Mouse (Mus musculus) limb, embryonic 12.5 days (tissue): ENCODE measurements at regions not wholly inside any gene's neighbourhood (a gene's known extent, or its start where the extent isn't known, plus 50 kb on each side); places are given as distances from the start of the nearest gene placed in this dataset.

Experiments
- ATAC-seq: fragments of 200-750 bp; cut with Nextera tagmentation; 2 replicates; pipeline ENCODE4 v1.8.0; 2017; ENCODE audit warnings: low read depth, moderate TSS enrichment; ENCODE audit not compliant: insufficient number of reproducible peaks, insufficient read depth, low FRiP score, low TSS enrichment
- H3K27ac ChIP-seq: fragments of 300-500 bp; sonication (generic); 2 replicates; pipeline ENCODE4 v1.5.1; 2016; ENCODE audit warnings: mild to moderate bottlenecking, moderate library complexity
- H3K27me3 ChIP-seq: fragments of 300-500 bp; sonication (generic); 2 replicates; pipeline ENCODE4 v1.6.1; 2016; ENCODE audit warnings: mild to moderate bottlenecking, moderate library complexity
- H3K36me3 ChIP-seq: fragments of 300-500 bp; sonication (generic); 2 replicates; pipeline ENCODE4 v1.6.1; 2016; ENCODE audit warnings: mild to moderate bottlenecking, moderate library complexity
- H3K4me1 ChIP-seq: fragments of 300-500 bp; sonication (generic); replicated peaks from 2 replicates; pipeline ENCODE4 v1.6.1; 2016
- H3K4me2 ChIP-seq: fragments of 300-500 bp; sonication (generic); 2 replicates; pipeline ENCODE4 v1.6.1; 2016; ENCODE audit warnings: mild to moderate bottlenecking, moderate library complexity
- H3K4me3 ChIP-seq: fragments of 300-500 bp; sonication (generic); replicated peaks from 2 replicates; pipeline ENCODE4 v1.5.1; 2016; ENCODE audit warnings: mild to moderate bottlenecking
- H3K9ac ChIP-seq: fragments of 300-500 bp; sonication (generic); replicated peaks from 2 replicates; pipeline ENCODE4 v1.6.1; 2016; ENCODE audit warnings: mild to moderate bottlenecking, moderate library complexity
- H3K9me3 ChIP-seq: fragments of 300-500 bp; sonication (generic); 2 replicates; pipeline ENCODE4 v1.6.1; 2016; ENCODE audit warnings: mild to moderate bottlenecking, moderate library complexity
- WGBS: fragments of 180-500 bp; shearing (Covaris S2); methylation state at CpG from one replicate; pipeline ENCODE4 v1.1.7; 2016; 5-methylcytosine and 5-hydroxymethylcytosine counted together

GRCm38 (mm10) chr9:52271345-52272116, 103.2 kb upstream of the Zc3h12c start:
- Histone ChIP-seq H3K4me2 (no peak overlapping the region), H3K4me3 (no peak overlapping the region), H3K4me1 (no peaks in the 10 kb centered on the region), H3K9ac (no peak overlapping the region), H3K27me3 (no peaks in the 10 kb centered on the region), H3K9me3 (no peaks in the 10 kb centered on the region), H3K27ac (no peak overlapping the region), H3K36me3 (no peaks in the 10 kb centered on the region)
- no peak for ATAC-seq
- 89% methylated on average over 7 of the region's 7 CpGs for WGBS

DNA sequence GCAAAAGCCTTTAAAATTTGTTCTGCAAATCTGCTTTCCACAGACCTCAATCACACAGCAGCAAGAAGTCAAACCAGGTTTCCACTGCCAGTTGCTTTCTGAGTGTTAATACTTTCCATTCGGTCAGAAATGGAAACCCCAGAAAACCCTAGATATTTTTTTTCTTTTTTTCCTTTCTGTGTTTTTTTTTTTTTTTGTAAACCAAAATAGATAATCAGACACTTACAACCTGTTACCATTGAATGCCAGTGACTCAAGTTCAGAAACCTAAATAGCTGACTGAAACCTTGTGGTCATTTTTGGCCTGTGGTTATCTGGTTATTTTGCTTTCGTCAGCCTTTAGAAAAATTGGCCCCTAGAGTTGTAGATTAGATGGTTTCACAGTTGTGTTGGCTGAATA, 93.2 kb upstream of the Zc3h12c start:
- Histone ChIP-seq H3K4me2 (no peak overlapping the region), H3K9ac (no peak overlapping the region), H3K4me3 (no peak overlapping the region), H3K27me3 (no peaks in the 10 kb centered on the region), H3K36me3 (no peaks in the 10 kb centered on the region), H3K4me1 (no peaks in the 10 kb centered on the region), H3K27ac (no peak overlapping the region), H3K9me3 (no peaks in the 10 kb centered on the region)
- WGBS, result 93% methylated on average over 2 of the region's 2 CpGs
- no peak for ATAC-seq

GRCm38 (mm10) chr9:52259459-52259858, 91.1 kb upstream of the Zc3h12c start:
- H3K27me3 ChIP-seq, result no peaks in the 10 kb centered on the region
- no peak overlapping the region for H3K27ac ChIP-seq
- ATAC-seq, result no peak
- H3K9ac ChIP-seq, result no peak overlapping the region
- 63% methylated on average over 9 of the region's 9 CpGs for WGBS
- no peak overlapping the region for H3K4me3 ChIP-seq
- no peaks in the 10 kb centered on the region for H3K36me3 ChIP-seq
- H3K4me1 ChIP-seq, result no peaks in the 10 kb centered on the region
- H3K9me3 ChIP-seq, result no peaks in the 10 kb centered on the region
- H3K4me2 ChIP-seq, result no peak overlapping the region

- H3K36me3 ChIP-seq, result no peaks in the 10 kb centered on the region
- ATAC-seq, result no peak
- H3K27ac ChIP-seq, result no peak overlapping the region
- H3K4me3 ChIP-seq, result no peak overlapping the region
- H3K27me3 ChIP-seq, result no peaks in the 10 kb centered on the region
- H3K9ac ChIP-seq, result no peak overlapping the region
- H3K4me2 ChIP-seq, result no peak overlapping the region
- no peaks in the 10 kb centered on the region for H3K4me1 ChIP-seq
- H3K9me3 ChIP-seq, result no peaks in the 10 kb centered on the region
- 76% methylated on average over 4 of the region's 4 CpGs for WGBS
Measured at GRCm38 (mm10) chr9:52255692-52256091, 87.3 kb upstream of the Zc3h12c start.

DNA sequence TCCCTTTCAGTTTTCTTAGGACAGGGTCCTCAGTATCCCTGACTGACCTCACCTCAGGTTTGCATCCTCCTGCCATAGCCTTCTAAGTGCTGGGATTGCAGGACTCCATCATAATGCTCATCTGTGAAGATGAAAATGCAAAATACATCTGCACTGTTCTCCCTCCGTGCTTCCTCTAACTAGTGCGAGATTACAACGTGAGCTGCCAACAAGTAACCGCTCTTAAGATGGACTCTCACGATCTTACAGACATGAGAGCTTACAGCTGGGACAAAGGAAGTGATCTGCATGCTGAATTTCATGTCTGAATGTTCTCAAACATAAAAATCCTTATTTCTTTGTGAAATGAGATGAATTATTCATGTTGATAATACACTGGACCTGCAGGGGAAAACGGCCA, 86.1 kb upstream of the Zc3h12c start:
- Histone ChIP-seq H3K9ac (no peak overlapping the region), H3K4me2 (no peak overlapping the region), H3K9me3 (no peaks in the 10 kb centered on the region), H3K4me3 (no peak overlapping the region), H3K36me3 (no peaks in the 10 kb centered on the region), H3K27ac (no peak overlapping the region), H3K4me1 (no peaks in the 10 kb centered on the region), H3K27me3 (no peaks in the 10 kb centered on the region)
- ATAC-seq, result no peak
- 86% methylated on average over 6 of the region's 6 CpGs for WGBS

GRCm38 (mm10) chr9:52251455-52251854, 83.1 kb upstream of the Zc3h12c start:
- H3K9me3 ChIP-seq, result no peaks in the 10 kb centered on the region
- no peak for ATAC-seq

GRCm38 (mm10) chr9:52246712-52247111, 78.3 kb upstream of the Zc3h12c start:
- no peak overlapping the region for H3K27ac ChIP-seq
- no peak overlapping the region for H3K9ac ChIP-seq
- H3K4me1 ChIP-seq, result no peaks in the 10 kb centered on the region
- H3K4me2 ChIP-seq, result no peak overlapping the region
- H3K4me3 ChIP-seq, result no peak overlapping the region
- H3K27me3 ChIP-seq, result no peaks in the 10 kb centered on the region
- no peaks in the 10 kb centered on the region for H3K36me3 ChIP-seq
- no peaks in the 10 kb centered on the region for H3K9me3 ChIP-seq
- WGBS, result 89% methylated on average over 1 of the region's 1 CpGs
- no peak for ATAC-seq

More at GRCm38 (mm10) chr9:52251455-52251854, 83.1 kb upstream of the Zc3h12c start:
- Histone ChIP-seq H3K4me3 (no peak overlapping the region), H3K9ac (no peak overlapping the region), H3K4me1 (no peaks in the 10 kb centered on the region), H3K27ac (no peak overlapping the region), H3K4me2 (no peak overlapping the region), H3K27me3 (no peaks in the 10 kb centered on the region), H3K36me3 (no peaks in the 10 kb centered on the region)
- WGBS, result 87% methylated on average over 5 of the region's 5 CpGs

DNA sequence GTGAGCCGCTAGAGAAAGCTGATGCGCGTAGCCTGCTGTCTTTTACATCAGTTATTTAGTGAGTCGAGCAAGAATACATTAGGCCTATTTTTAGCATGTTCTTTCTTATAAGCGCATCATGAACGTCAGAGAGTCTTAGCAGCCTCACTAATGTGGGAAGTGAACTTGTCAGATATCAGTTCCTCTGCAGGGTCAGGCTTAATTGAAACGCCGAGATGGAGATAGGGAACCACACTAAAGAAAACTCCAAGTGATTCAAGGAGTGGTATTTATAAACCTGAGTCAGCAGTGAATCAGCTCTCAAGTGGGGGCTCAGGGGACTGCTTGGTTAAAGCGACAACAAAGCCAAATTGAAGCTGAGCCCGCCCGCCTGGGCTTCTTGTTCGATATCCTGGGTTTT, 75.7 kb upstream of the Zc3h12c start:
- Histone ChIP-seq H3K4me2 (no peak overlapping the region), H3K4me3 (no peak overlapping the region), H3K27ac (no peak overlapping the region), H3K9ac (no peak overlapping the region), H3K9me3 (no peaks in the 10 kb centered on the region), H3K4me1 (no peaks in the 10 kb centered on the region), H3K36me3 (no peaks in the 10 kb centered on the region), H3K27me3 (no peaks in the 10 kb centered on the region)
- ATAC-seq, result no peak
- 81% methylated on average over 12 of the region's 12 CpGs for WGBS

- H3K4me3 ChIP-seq, result no peak overlapping the region
- no peaks in the 10 kb centered on the region for H3K9me3 ChIP-seq
- no peak overlapping the region for H3K4me2 ChIP-seq
- ATAC-seq, result no peak
- no peaks in the 10 kb centered on the region for H3K36me3 ChIP-seq
- no peaks in the 10 kb centered on the region for H3K4me1 ChIP-seq
- WGBS, result 87% methylated on average over 2 of the region's 2 CpGs
- no peak overlapping the region for H3K9ac ChIP-seq
- H3K27me3 ChIP-seq, result no peaks in the 10 kb centered on the region
- H3K27ac ChIP-seq, result no peak overlapping the region
Measured at GRCm38 (mm10) chr9:52243032-52243431, 74.7 kb upstream of the Zc3h12c start.

- H3K9me3 ChIP-seq, result no peaks in the 10 kb centered on the region
- no peaks in the 10 kb centered on the region for H3K27me3 ChIP-seq
- H3K9ac ChIP-seq, result no peak overlapping the region
- 0 out of 2 replicates have a peak, but pooled peaks cover 4% of the 10 kb centered on the region for H3K4me1 ChIP-seq
- no peak for ATAC-seq
- H3K4me3 ChIP-seq, result no peak overlapping the region
- 68% methylated on average over 4 of the region's 4 CpGs for WGBS
- H3K36me3 ChIP-seq, result no peaks in the 10 kb centered on the region
- H3K27ac ChIP-seq, result no peak overlapping the region
- no peak overlapping the region for H3K4me2 ChIP-seq
Measured at GRCm38 (mm10) chr9:52241577-52241976, 73.2 kb upstream of the Zc3h12c start.

DNA sequence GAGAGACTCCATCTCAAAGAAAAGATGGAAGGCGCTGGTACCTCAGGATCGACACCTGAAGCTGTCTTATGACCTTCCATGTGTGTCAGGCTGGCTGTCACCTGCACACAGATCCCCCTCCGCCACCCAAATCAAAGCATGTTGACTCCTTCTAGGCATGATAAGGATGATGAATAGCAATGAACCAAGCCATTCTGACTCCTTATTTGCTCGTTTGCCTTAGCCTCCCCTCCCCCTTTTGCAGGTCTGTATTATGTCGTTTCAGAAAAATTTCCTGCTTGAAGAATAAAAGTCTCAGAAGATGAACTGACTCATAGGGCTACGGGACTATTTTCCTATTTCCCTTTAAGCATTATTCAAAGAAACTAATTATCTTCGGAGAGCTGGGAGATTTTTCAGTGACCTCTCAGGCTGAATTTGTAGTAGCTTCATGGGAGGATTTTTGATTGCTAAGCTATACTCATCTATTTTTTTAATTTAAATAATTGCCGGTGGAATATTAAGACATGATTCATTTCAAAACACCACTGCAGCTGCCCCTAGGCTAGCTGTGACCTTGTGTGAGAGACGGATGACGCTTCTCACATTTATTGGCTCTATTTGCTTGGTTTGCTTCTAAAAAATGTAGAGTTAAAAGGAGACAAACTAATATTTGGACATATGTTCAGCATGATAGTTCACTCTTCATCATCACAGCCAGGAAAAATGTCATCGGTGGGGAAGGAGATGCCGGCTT, 72.4 kb upstream of the Zc3h12c start:
- Histone ChIP-seq H3K27me3 (no peaks in the 10 kb centered on the region), H3K4me2 (no peak overlapping the region), H3K9ac (no peak overlapping the region), H3K27ac (no peak overlapping the region), H3K4me3 (no peak overlapping the region), H3K36me3 (no peaks in the 10 kb centered on the region), H3K9me3 (no peaks in the 10 kb centered on the region), H3K4me1 (0 out of 2 replicates have a peak, but pooled peaks cover 4% of the 10 kb centered on the region)
- ATAC-seq, result no peak
- 75% methylated on average over 12 of the region's 12 CpGs for WGBS
